28 mouse cellular contexts compared by ENCODE assay signal in genomic region chr6:48622186-48622843, GRCm38 (mm10). TPM values are rescaled to one million over a fixed set of nuclear protein-coding genes. Genes with fewer than 3 reads are reported as not detected.
"Had no signal": no experiment of that assay in that cellular context is flagged by ENCODE, and none has a peak within 500 bp of the region (broad histone marks: within the 10 kb centered on the region; RNA-seq: fewer than 3 reads in every experiment).

No protein-coding gene starts in this region.

RNA-seq across cellular contexts. Expression of gene Gm44965, which starts 28.6 kb away (rescaled TPM):
- total RNA-seq: granulocyte monocyte progenitor cell, adult 5-6 weeks; heart, adult 2 months; heart, postnatal 14 days; hindbrain, postnatal 0 days; layer of hippocampus, adult 18-20 months; layer of hippocampus, postnatal 14 days; layer of hippocampus, postnatal 36 days; left cerebral cortex, adult 18-20 months; left cerebral cortex, postnatal 10 days; left cerebral cortex, postnatal 25 days; left cerebral cortex, postnatal 4 days; liver, adult 2 months had no signal
- polyA plus RNA-seq: heart, adult 2 months; heart, embryonic 11.5 days; heart, embryonic 13.5 days; heart, embryonic 15.5 days; heart, postnatal 0 days; hindbrain, embryonic 11.5 days; hindbrain, embryonic 13.5 days; intestine, embryonic 14.5 days; intestine, embryonic 16.5 days; kidney, embryonic 15.5 days; kidney, postnatal 0 days; large intestine, adult 2 months; limb, embryonic 11.5 days; limb, embryonic 13.5 days; liver, adult 2 months; liver, embryonic 12.5 days; liver, embryonic 14.5 days; liver, embryonic 16.5 days had no signal
